In the genomic region with DNA sequence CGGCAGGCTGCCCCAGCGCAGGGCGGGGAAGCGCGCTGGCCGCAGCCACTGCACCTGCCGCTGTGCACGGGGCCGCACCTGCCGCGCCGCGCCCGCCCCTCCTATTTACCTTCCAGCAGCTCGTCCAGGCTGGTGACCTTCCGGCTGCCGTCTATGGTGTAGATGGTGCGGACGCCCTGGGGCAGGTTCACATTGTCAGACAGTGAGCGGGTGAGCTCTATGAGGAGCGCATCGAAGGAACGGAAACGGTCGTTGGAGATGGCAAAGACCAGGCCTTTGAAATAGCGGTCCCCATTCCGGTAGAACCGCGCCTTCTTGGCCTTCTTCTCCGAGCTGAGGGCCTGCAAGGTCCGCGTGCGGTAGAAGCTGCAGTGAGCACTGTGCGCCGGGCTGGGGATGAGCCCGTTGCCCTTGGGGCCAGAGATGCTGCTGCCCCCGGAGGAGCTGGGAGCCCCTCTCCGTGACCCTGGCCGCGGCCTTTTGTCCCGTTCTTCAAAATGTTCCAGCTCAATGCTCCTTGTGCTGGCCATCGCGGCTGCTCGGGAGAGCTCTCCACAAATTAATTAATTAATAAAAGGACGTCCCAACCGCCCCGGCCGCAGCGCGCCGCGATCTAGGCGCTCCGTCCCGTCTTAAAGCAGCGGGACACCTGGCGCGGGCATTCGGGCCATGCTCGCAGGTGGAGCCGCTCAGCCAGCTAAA, we compare ENCODE assay signal across 8 mouse cellular contexts. TPM values are rescaled to one million over a fixed set of nuclear protein-coding genes. Genes with fewer than 3 reads are reported as not detected.
A peak's percentile ranks its signal among the peaks of the same experiment; 100 is the strongest.
DNase-seq lines count a peak whose midpoint lies in the region; ATAC-seq and TF ChIP-seq lines count a peak whose summit lies in the region.

No protein-coding gene starts in this region.

- H3K9me3 ChIP-seq in embryonic facial prominence, embryonic 13.5 days: no peaks in the 10 kb centered on the region
- H3K9me3 ChIP-seq in hindbrain, embryonic 16.5 days (ENCODE audit: control insufficient read depth, low read length): no peaks in the 10 kb centered on the region
- H3K9me3 ChIP-seq in liver, embryonic 12.5 days (replicated peaks): no peaks in the 10 kb centered on the region

- 0 out of 2 replicates have a peak, but pooled peaks cover 4% of the 10 kb centered on the region for H3K36me3 ChIP-seq in embryonic facial prominence, embryonic 13.5 days
- H3K36me3 ChIP-seq in hindbrain, embryonic 16.5 days (ENCODE audit: control insufficient read depth, insufficient read depth, low read length): no peaks in the 10 kb centered on the region
- H3K36me3 ChIP-seq in liver, embryonic 12.5 days: no peaks in the 10 kb centered on the region

- 0 out of 2 replicates have a peak, but pooled peaks have one; percentile 2 for ATAC-seq in embryonic facial prominence, embryonic 13.5 days (ENCODE audit: insufficient number of reproducible peaks, insufficient read depth, low FRiP score, low TSS enrichment, low read depth)
- ATAC-seq in hindbrain, embryonic 16.5 days: peak; percentile 28
- ATAC-seq in liver, embryonic 12.5 days: no peak

- TF ChIP-seq POLR2A in olfactory bulb, adult 2 months (IDR thresholded peaks at IDR 0.05; ENCODE audit: insufficient read depth, low read depth, low read length): no peak

- H3K4me3 ChIP-seq in embryonic facial prominence, embryonic 13.5 days: peak overlapping the region; percentile 83
- peak overlapping the region; percentile 67 for H3K4me3 ChIP-seq in hindbrain, embryonic 16.5 days (ENCODE audit: low read length)
- peak overlapping the region; percentile 63 for H3K4me3 ChIP-seq in liver, embryonic 12.5 days
- peak overlapping the region; percentile 82 for H3K4me3 ChIP-seq in olfactory bulb, adult 2 months (ENCODE audit: insufficient read depth, low read depth, low read length)

- under 1% methylated on average over 61 of the region's 61 CpGs for WGBS in embryonic facial prominence, embryonic 13.5 days
- under 1% methylated on average over 60 of the region's 61 CpGs for WGBS in hindbrain, embryonic 16.5 days
- WGBS in liver, embryonic 12.5 days (ENCODE audit: insufficient replicate concordance): 4% methylated on average over 61 of the region's 61 CpGs
- WGBS in olfactory bulb, adult 2 months: under 1% methylated on average over 61 of the region's 61 CpGs

- H3K27me3 ChIP-seq in embryonic facial prominence, embryonic 13.5 days: peaks cover 15% of the 10 kb centered on the region
- no peaks in the 10 kb centered on the region for H3K27me3 ChIP-seq in hindbrain, embryonic 16.5 days (replicated peaks; ENCODE audit: control insufficient read depth, insufficient read depth, low read length)
- H3K27me3 ChIP-seq in liver, embryonic 12.5 days (replicated peaks): peaks cover 59% of the 10 kb centered on the region

- H3K27ac ChIP-seq in embryonic facial prominence, embryonic 13.5 days: no peak overlapping the region
- H3K27ac ChIP-seq in hindbrain, embryonic 16.5 days (ENCODE audit: low read depth, low read length): peak overlapping the region; percentile 98
- H3K27ac ChIP-seq in liver, embryonic 12.5 days: no peak overlapping the region
- H3K27ac ChIP-seq in olfactory bulb, adult 2 months (ENCODE audit: insufficient read depth, low read depth, low read length): peak overlapping the region; percentile 84

- TF ChIP-seq CTCF in olfactory bulb, adult 2 months (IDR thresholded peaks at IDR 0.05; ENCODE audit: insufficient read depth, low read depth, low read length): no peak

- H3K4me2 ChIP-seq in embryonic facial prominence, embryonic 13.5 days: peak overlapping the region; percentile 97
- H3K4me2 ChIP-seq in hindbrain, embryonic 16.5 days (ENCODE audit: low read length): peak overlapping the region; percentile 71
- peak overlapping the region; percentile 82 for H3K4me2 ChIP-seq in liver, embryonic 12.5 days

- peaks cover 19% of the 10 kb centered on the region for H3K4me1 ChIP-seq in embryonic facial prominence, embryonic 13.5 days
- H3K4me1 ChIP-seq in hindbrain, embryonic 16.5 days (ENCODE audit: control insufficient read depth, insufficient read depth, low read depth, low read length): peaks cover 32% of the 10 kb centered on the region
- peaks cover 20% of the 10 kb centered on the region for H3K4me1 ChIP-seq in liver, embryonic 12.5 days
- peaks cover 9% of the 10 kb centered on the region for H3K4me1 ChIP-seq in olfactory bulb, adult 2 months (ENCODE audit: control insufficient read depth, insufficient read depth, low read length)

- peak overlapping the region; percentile 86 for H3K9ac ChIP-seq in embryonic facial prominence, embryonic 13.5 days
- H3K9ac ChIP-seq in hindbrain, embryonic 16.5 days (ENCODE audit: low read depth, low read length): peak overlapping the region; percentile 98
- H3K9ac ChIP-seq in liver, embryonic 12.5 days: no peak overlapping the region

- peak; percentile 22 for DNase-seq in layer of hippocampus, adult 11-12 months (ENCODE audit: low spot score)
- no peak for DNase-seq in layer of hippocampus, adult 9-10 months (ENCODE audit: low spot score)
- peak; percentile 20 to 23 for DNase-seq in adrenal gland, postnatal 36 days
- DNase-seq in thymus, postnatal 36 days: peak; percentile 56 to 64

RNA-seq across cellular contexts. Expression of gene Dclk2, which starts 0.9 kb away (rescaled TPM):
- total RNA-seq in adrenal gland, postnatal 36 days (2021): 1 to 10 TPM; 5.9 to 6.1 TPM
- 14.1 and 18.0 TPM in 2 replicates for polyA plus RNA-seq in embryonic facial prominence, embryonic 13.5 days (2015; fragmentation: Nextera tagmentation; extraction: Ambion mirVana)
- 74.9 and 84.2 TPM in 2 replicates for polyA plus RNA-seq in hindbrain, embryonic 16.5 days (2015; fragmentation: Nextera tagmentation; extraction: Ambion mirVana)
- 11.1 and 11.3 TPM in 2 replicates for polyA plus RNA-seq in liver, embryonic 12.5 days (2016; fragmentation: Nextera tagmentation; extraction: Ambion mirVana)
- polyA plus RNA-seq in olfactory bulb, adult 2 months (2012; ENCODE audit: insufficient read depth, insufficient read length, low replicate concordance, missing spikeins): 287 TPM in 1 of 2 replicates, not detected in the other

Comparison
In these comparisons a context has a peak if more than half of its experiments do, and no peak if none do; other contexts are left out.
1. H3K27ac ChIP-seq: peak in hindbrain, embryonic 16.5 days (single experiment) and olfactory bulb, adult 2 months (single experiment); none in embryonic facial prominence, embryonic 13.5 days (single experiment) and liver, embryonic 12.5 days (single experiment).
2. Peak in every context shown above with its lines, with median percentiles within 50 percentile points of each other: H3K4me2 ChIP-seq and H3K4me3 ChIP-seq.